Mouse (Mus musculus) liver, embryonic 11.5 days (tissue): ENCODE measurements at regions not wholly inside any gene's neighbourhood (a gene's known extent, or its start where the extent isn't known, plus 50 kb on each side); places are given as distances from the start of the nearest gene placed in this dataset.

Experiments
- ATAC-seq: fragments of 200-750 bp; cut with Nextera tagmentation; replicated peaks from 2 replicates; pipeline ENCODE4 v1.8.0; 2017; ENCODE audit warnings: moderate number of reproducible peaks, mild to moderate bottlenecking, moderate TSS enrichment, moderate library complexity; ENCODE audit not compliant: low FRiP score
- DNase-seq: peaks from one replicate; pipeline ENCODE4 v3.0.0-alpha.2; 2017; ENCODE audit warnings: low spot score
- H3K27ac ChIP-seq: fragments of 300-500 bp; sonication (generic); 2 replicates; pipeline ENCODE4 v1.5.1; 2014; ENCODE audit warnings: mild to moderate bottlenecking, low read depth, low read length, control low read depth
- H3K27me3 ChIP-seq: fragments of 300-500 bp; sonication (generic); replicated peaks from 2 replicates; pipeline ENCODE4 v1.6.1; 2014; ENCODE audit warnings: low read length, mixed read lengths; ENCODE audit not compliant: control insufficient read depth, insufficient read depth
- H3K36me3 ChIP-seq: fragments of 300-500 bp; sonication (generic); 2 replicates; pipeline ENCODE4 v1.6.1; 2014; ENCODE audit warnings: mild to moderate bottlenecking, low read length, moderate library complexity, mixed read lengths; ENCODE audit not compliant: control insufficient read depth, insufficient read depth
- H3K4me1 ChIP-seq: fragments of 300-500 bp; sonication (generic); replicated peaks from 2 replicates; pipeline ENCODE4 v1.6.1; 2014; ENCODE audit warnings: low read length, mixed read lengths; ENCODE audit not compliant: control insufficient read depth, insufficient read depth
- H3K4me2 ChIP-seq: fragments of 300-500 bp; sonication (generic); 2 replicates; pipeline ENCODE4 v1.6.1; 2014; ENCODE audit warnings: mild to moderate bottlenecking, control low read depth, moderate library complexity
- H3K4me3 ChIP-seq: fragments of 300-500 bp; sonication (generic); 2 replicates; pipeline ENCODE4 v1.5.1; 2014; ENCODE audit warnings: low read depth, low read length, control low read depth
- H3K9ac ChIP-seq: fragments of 300-500 bp; sonication (generic); 2 replicates; pipeline ENCODE4 v1.6.1; 2014; ENCODE audit warnings: low read depth, low read length, control low read depth
- H3K9me3 ChIP-seq: fragments of 300-500 bp; sonication (generic); 2 replicates; pipeline ENCODE4 v1.6.1; 2016; ENCODE audit warnings: low read length, inconsistent platforms, mixed read lengths; ENCODE audit not compliant: control insufficient read depth
- WGBS: fragments of 180-500 bp; shearing (Covaris S2); extraction: QIAGEN DNeasy Blood & Tissue Kit; methylation state at CpG from one replicate; pipeline ENCODE4 v1.1.7; 2014; 5-methylcytosine and 5-hydroxymethylcytosine counted together

- ATAC-seq: no peak
These were observed 130.6 kb upstream of the Rapgef5 start for GRCm38 (mm10) chr12:117385697-117386096.

GRCm38 (mm10) chr12:117386957-117387356 is 129.3 kb upstream of the Rapgef5 start:
- H3K4me3 ChIP-seq: no peak overlapping the region
- H3K27me3 ChIP-seq: no peaks in the 10 kb centered on the region
- 77% methylated on average over 9 of the region's 9 CpGs for WGBS
- H3K27ac ChIP-seq: no peak overlapping the region
- DNase-seq (no peak), ATAC-seq (no peak)
- no peaks in the 10 kb centered on the region for H3K4me1 ChIP-seq
- H3K36me3 ChIP-seq: no peaks in the 10 kb centered on the region
- no peaks in the 10 kb centered on the region for H3K9me3 ChIP-seq
- H3K9ac ChIP-seq: no peak overlapping the region
- H3K4me2 ChIP-seq: no peak overlapping the region

More at GRCm38 (mm10) chr12:117385697-117386096, 130.6 kb upstream of the Rapgef5 start:
- Histone ChIP-seq H3K4me2 (no peak overlapping the region), H3K27me3 (no peaks in the 10 kb centered on the region), H3K4me1 (no peaks in the 10 kb centered on the region), H3K4me3 (no peak overlapping the region), H3K27ac (no peak overlapping the region), H3K9me3 (no peaks in the 10 kb centered on the region), H3K9ac (no peak overlapping the region), H3K36me3 (no peaks in the 10 kb centered on the region)
- WGBS: 81% methylated on average over 1 of the region's 1 CpGs
- no peak for DNase-seq

- no peak overlapping the region for H3K4me3 ChIP-seq
- no peaks in the 10 kb centered on the region for H3K27me3 ChIP-seq
- no peaks in the 10 kb centered on the region for H3K36me3 ChIP-seq
- H3K4me1 ChIP-seq: no peaks in the 10 kb centered on the region
- no peak overlapping the region for H3K9ac ChIP-seq
- no peak overlapping the region for H3K27ac ChIP-seq
- 63% methylated on average over 7 of the region's 7 CpGs for WGBS
- DNase-seq (no peak), ATAC-seq (no peak)
- no peaks in the 10 kb centered on the region for H3K9me3 ChIP-seq
- no peak overlapping the region for H3K4me2 ChIP-seq
These were observed 126.5 kb upstream of the Rapgef5 start for GRCm38 (mm10) chr12:117389516-117390347.

GRCm38 (mm10) chr12:117397512-117397911 is 118.8 kb upstream of the Rapgef5 start:
- no peaks in the 10 kb centered on the region; the same call in 1 of the 2 replicates for H3K27me3 ChIP-seq
- ATAC-seq (no peak), DNase-seq (no peak)
- H3K4me2 ChIP-seq: no peak overlapping the region
- H3K36me3 ChIP-seq: no peaks in the 10 kb centered on the region
- WGBS: 73% methylated on average over 3 of the region's 3 CpGs
- no peaks in the 10 kb centered on the region for H3K9me3 ChIP-seq
- no peak overlapping the region for H3K27ac ChIP-seq
- H3K4me3 ChIP-seq: no peak overlapping the region
- no peaks in the 10 kb centered on the region for H3K4me1 ChIP-seq
- no peak overlapping the region for H3K9ac ChIP-seq

- H3K9ac ChIP-seq: no peak overlapping the region
- H3K9me3 ChIP-seq: no peaks in the 10 kb centered on the region
- H3K4me3 ChIP-seq: no peak overlapping the region
- no peaks in the 10 kb centered on the region; the same call in 1 of the 2 replicates for H3K27me3 ChIP-seq
- WGBS: 12% methylated on average over 7 of the region's 7 CpGs
- no peaks in the 10 kb centered on the region for H3K36me3 ChIP-seq
- H3K4me2 ChIP-seq: no peak overlapping the region
- DNase-seq (peak; percentile 39), ATAC-seq (no peak)
- H3K4me1 ChIP-seq: no peaks in the 10 kb centered on the region
- H3K27ac ChIP-seq: no peak overlapping the region
These were observed 112.6 kb upstream of the Rapgef5 start for GRCm38 (mm10) chr12:117403513-117404156.

- H3K4me3 ChIP-seq: no peak overlapping the region
- no peak overlapping the region for H3K27ac ChIP-seq
- H3K9me3 ChIP-seq: no peaks in the 10 kb centered on the region
- WGBS: 37% methylated on average over 5 of the region's 5 CpGs
- no peaks in the 10 kb centered on the region for H3K36me3 ChIP-seq
- no peak for ATAC-seq
- no peak overlapping the region for H3K4me2 ChIP-seq
- no peaks in the 10 kb centered on the region for H3K4me1 ChIP-seq
- no peaks in the 10 kb centered on the region for H3K27me3 ChIP-seq
- peak; percentile 18 for DNase-seq
- H3K9ac ChIP-seq: no peak overlapping the region
These were observed 112.0 kb upstream of the Rapgef5 start for GRCm38 (mm10) chr12:117404157-117404752.

- no peak overlapping the region for H3K4me3 ChIP-seq
- WGBS: 63% methylated on average over 9 of the region's 9 CpGs
- no peaks in the 10 kb centered on the region for H3K4me1 ChIP-seq
- no peaks in the 10 kb centered on the region for H3K9me3 ChIP-seq
- ATAC-seq (no peak), DNase-seq (no peak)
- H3K9ac ChIP-seq: no peak overlapping the region
- no peaks in the 10 kb centered on the region for H3K36me3 ChIP-seq
- H3K4me2 ChIP-seq: no peak overlapping the region
- no peak overlapping the region for H3K27ac ChIP-seq
- H3K27me3 ChIP-seq: no peaks in the 10 kb centered on the region
These were observed 109.4 kb upstream of the Rapgef5 start for GRCm38 (mm10) chr12:117406832-117407231.

GRCm38 (mm10) chr12:117410604-117411003 is 105.7 kb upstream of the Rapgef5 start:
- Histone ChIP-seq H3K4me1 (no peaks in the 10 kb centered on the region), H3K9me3 (no peaks in the 10 kb centered on the region), H3K27me3 (no peaks in the 10 kb centered on the region), H3K4me2 (no peak overlapping the region), H3K4me3 (no peak overlapping the region), H3K9ac (no peak overlapping the region), H3K27ac (no peak overlapping the region), H3K36me3 (no peaks in the 10 kb centered on the region)
- ATAC-seq (no peak), DNase-seq (no peak)
- 37% methylated on average over 1 of the region's 1 CpGs for WGBS
